In the genomic region with DNA sequence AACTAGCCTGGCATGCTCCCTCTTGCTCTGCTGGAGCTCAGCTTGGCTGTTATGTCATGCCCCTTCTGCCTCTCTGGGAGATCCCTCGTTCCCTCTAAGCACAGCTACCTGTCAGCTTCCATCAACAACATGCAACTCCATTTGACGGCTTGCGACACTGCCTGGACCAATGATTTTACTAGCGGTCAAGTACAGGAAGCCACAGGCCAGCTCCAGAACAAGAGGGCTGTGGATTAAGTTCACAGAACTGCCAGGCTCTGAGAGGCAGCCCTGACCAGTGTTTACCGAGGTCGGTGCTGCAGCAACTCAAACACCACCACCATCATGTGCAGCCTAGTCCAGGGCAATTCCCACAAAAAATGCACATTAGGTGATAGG, we compare ENCODE assay signal across 20 mouse cellular contexts. TPM values are rescaled to one million over a fixed set of nuclear protein-coding genes. Genes with fewer than 3 reads are reported as not detected.
DNase-seq lines count a peak whose midpoint lies in the region; ATAC-seq and TF ChIP-seq lines count a peak whose summit lies in the region.
"Had no signal": no experiment of that assay in that cellular context is flagged by ENCODE, and none has a peak within 500 bp of the region (broad histone marks: within the 10 kb centered on the region; RNA-seq: fewer than 3 reads in every experiment).

No protein-coding gene starts in this region.

- peak; percentile 79 for DNase-seq in heart, embryonic 10.5 days (ENCODE audit: low spot score)
- DNase-seq in heart, adult 11 months = no peak
- DNase-seq in limb, embryonic 10.5 days (ENCODE audit: low spot score) = no peak
- DNase-seq in stomach, postnatal 0 days (ENCODE audit: low spot score) = no peak
- no peak for DNase-seq in adrenal gland, postnatal 25 days
- DNase-seq in frontal cortex, postnatal 14 days (ENCODE audit: low spot score in 2 of 2) = no peak
- DNase-seq: kidney, adult 11 months; retina, postnatal 1 day; thymus, postnatal 4 days had no signal

- no peaks in the 10 kb centered on the region for H3K9me3 ChIP-seq in heart, embryonic 10.5 days
- no peaks in the 10 kb centered on the region for H3K9me3 ChIP-seq in limb, embryonic 15.5 days
- no peaks in the 10 kb centered on the region for H3K9me3 ChIP-seq in limb, embryonic 10.5 days (replicated peaks)
- no peaks in the 10 kb centered on the region for H3K9me3 ChIP-seq in lung, embryonic 16.5 days (ENCODE audit: control insufficient read depth, low read length)
- H3K9me3 ChIP-seq in stomach, postnatal 0 days (ENCODE audit: control insufficient read depth, low read length) = no peaks in the 10 kb centered on the region
- H3K9me3 ChIP-seq: embryonic facial prominence, embryonic 13.5 days; forebrain, embryonic 12.5 days; limb, embryonic 13.5 days; neural tube, embryonic 13.5 days had no signal

- no peak for ATAC-seq in limb, embryonic 15.5 days (ENCODE audit: insufficient number of reproducible peaks, low FRiP score, low TSS enrichment, low read depth)
- ATAC-seq in lung, embryonic 16.5 days (ENCODE audit: low read depth) = peak; percentile 9; the same call in 1 of the 2 replicates
- ATAC-seq in stomach, postnatal 0 days (ENCODE audit: low FRiP score, low TSS enrichment) = peak; percentile 30; the same call in 1 of the 2 replicates

- H3K4me2 ChIP-seq in limb, embryonic 15.5 days = no peak overlapping the region
- no peak overlapping the region for H3K4me2 ChIP-seq in lung, embryonic 16.5 days (ENCODE audit: low read depth, low read length)
- no peak overlapping the region for H3K4me2 ChIP-seq in stomach, postnatal 0 days (replicated peaks; ENCODE audit: low read depth)
- H3K4me2 ChIP-seq: embryonic facial prominence, embryonic 13.5 days; forebrain, embryonic 12.5 days; limb, embryonic 13.5 days; neural tube, embryonic 13.5 days had no signal

- TF ChIP-seq CTCF in stomach, postnatal 0 days (IDR thresholded peaks at IDR 0.05; ENCODE audit: low read depth) = no peak

- H3K9ac ChIP-seq in limb, embryonic 15.5 days = no peak overlapping the region
- H3K9ac ChIP-seq in lung, embryonic 16.5 days (ENCODE audit: low read length) = no peak overlapping the region
- H3K9ac ChIP-seq in stomach, postnatal 0 days (ENCODE audit: low read length) = no peak overlapping the region
- H3K9ac ChIP-seq: embryonic facial prominence, embryonic 13.5 days; forebrain, embryonic 12.5 days; limb, embryonic 13.5 days; neural tube, embryonic 13.5 days had no signal

- peaks cover 45% of the 10 kb centered on the region for H3K36me3 ChIP-seq in heart, embryonic 10.5 days
- peaks cover 52% of the 10 kb centered on the region for H3K36me3 ChIP-seq in limb, embryonic 15.5 days
- peaks cover 56% of the 10 kb centered on the region for H3K36me3 ChIP-seq in limb, embryonic 10.5 days
- peaks cover 19% of the 10 kb centered on the region for H3K36me3 ChIP-seq in lung, embryonic 16.5 days (ENCODE audit: control insufficient read depth, insufficient read depth, low read length)
- peaks cover 17% of the 10 kb centered on the region for H3K36me3 ChIP-seq in stomach, postnatal 0 days (ENCODE audit: control insufficient read depth, insufficient read depth, low read length)

- H3K4me3 ChIP-seq in heart, embryonic 10.5 days = peak overlapping the region; percentile 29
- H3K4me3 ChIP-seq in limb, embryonic 15.5 days = no peak overlapping the region
- H3K4me3 ChIP-seq in limb, embryonic 10.5 days = no peak overlapping the region
- no peak overlapping the region for H3K4me3 ChIP-seq in lung, embryonic 16.5 days (ENCODE audit: low read length)
- no peak overlapping the region for H3K4me3 ChIP-seq in stomach, postnatal 0 days (ENCODE audit: low read depth, low read length)
- H3K4me3 ChIP-seq: embryonic facial prominence, embryonic 13.5 days; forebrain, embryonic 12.5 days; limb, embryonic 13.5 days; neural tube, embryonic 13.5 days had no signal

- no peak for TF ChIP-seq EP300 in stomach, postnatal 0 days (optimal IDR thresholded peaks at IDR 0.05)

- no peaks in the 10 kb centered on the region for H3K27me3 ChIP-seq in heart, embryonic 10.5 days (ENCODE audit: insufficient read depth, poor library complexity, severe bottlenecking)
- H3K27me3 ChIP-seq in limb, embryonic 15.5 days = no peaks in the 10 kb centered on the region
- H3K27me3 ChIP-seq in limb, embryonic 10.5 days (ENCODE audit: low read depth, poor library complexity, severe bottlenecking) = no peaks in the 10 kb centered on the region
- H3K27me3 ChIP-seq in lung, embryonic 16.5 days (ENCODE audit: control insufficient read depth, insufficient read depth, low read depth, low read length) = no peaks in the 10 kb centered on the region
- no peaks in the 10 kb centered on the region for H3K27me3 ChIP-seq in stomach, postnatal 0 days (ENCODE audit: control insufficient read depth, insufficient read depth, low read length)
- H3K27me3 ChIP-seq: embryonic facial prominence, embryonic 13.5 days; forebrain, embryonic 12.5 days; limb, embryonic 13.5 days; neural tube, embryonic 13.5 days had no signal

- peak overlapping the region; percentile 84 for H3K27ac ChIP-seq in heart, embryonic 10.5 days
- peak overlapping the region; percentile 44; the same call in 1 of the 2 replicates for H3K27ac ChIP-seq in limb, embryonic 15.5 days
- no peak overlapping the region for H3K27ac ChIP-seq in limb, embryonic 10.5 days
- H3K27ac ChIP-seq in lung, embryonic 16.5 days (ENCODE audit: low read length) = peak overlapping the region; percentile 57; the same call in 1 of the 2 replicates
- peak overlapping the region; percentile 49 for H3K27ac ChIP-seq in stomach, postnatal 0 days (replicated peaks)
- H3K27ac ChIP-seq: embryonic facial prominence, embryonic 13.5 days; forebrain, embryonic 12.5 days; limb, embryonic 13.5 days; neural tube, embryonic 13.5 days had no signal

- peaks cover 53% of the 10 kb centered on the region for H3K4me1 ChIP-seq in heart, embryonic 10.5 days
- H3K4me1 ChIP-seq in limb, embryonic 15.5 days = 0 out of 2 replicates have a peak, but pooled peaks cover 2% of the 10 kb centered on the region
- H3K4me1 ChIP-seq in limb, embryonic 10.5 days = 0 out of 2 replicates have a peak, but pooled peaks cover 4% of the 10 kb centered on the region
- H3K4me1 ChIP-seq in lung, embryonic 16.5 days (replicated peaks; ENCODE audit: control insufficient read depth, insufficient read depth, low read length) = peaks cover 6% of the 10 kb centered on the region; the same call in 1 of the 2 replicates
- peaks cover 4% of the 10 kb centered on the region; the same call in 1 of the 2 replicates for H3K4me1 ChIP-seq in stomach, postnatal 0 days (replicated peaks; ENCODE audit: control insufficient read depth, insufficient read depth)
- H3K4me1 ChIP-seq: embryonic facial prominence, embryonic 13.5 days; forebrain, embryonic 12.5 days; limb, embryonic 13.5 days; neural tube, embryonic 13.5 days had no signal

- 53% methylated on average over 6 of the region's 6 CpGs for WGBS in heart, embryonic 10.5 days
- 68% methylated on average over 6 of the region's 6 CpGs for WGBS in limb, embryonic 15.5 days
- 86% methylated on average over 6 of the region's 6 CpGs for WGBS in limb, embryonic 10.5 days
- WGBS in lung, embryonic 16.5 days = 43% methylated on average over 6 of the region's 6 CpGs
- 55% methylated on average over 6 of the region's 6 CpGs for WGBS in stomach, postnatal 0 days

RNA-seq across cellular contexts. Expression of a gene that starts 12.2 kb away (rescaled TPM):
- polyA plus RNA-seq in heart, embryonic 10.5 days (2016; fragmentation: Nextera tagmentation; extraction: Ambion mirVana) = not detected in 2 replicates
- not detected in 2 replicates for polyA plus RNA-seq in limb, embryonic 15.5 days (2015; fragmentation: Nextera tagmentation; extraction: Ambion mirVana)
- polyA plus RNA-seq in limb, embryonic 10.5 days (2016; fragmentation: Nextera tagmentation; extraction: Ambion mirVana) = not detected in 2 replicates
- 0.31 and 0.55 TPM in 2 replicates for polyA plus RNA-seq in lung, embryonic 16.5 days (2015; fragmentation: Nextera tagmentation; extraction: Ambion mirVana)
- polyA plus RNA-seq in stomach, postnatal 0 days (2015; fragmentation: Nextera tagmentation; extraction: Ambion mirVana) = 0.19 and 0.21 TPM in 2 replicates
- not detected in 2 replicates for total RNA-seq in adrenal gland, postnatal 25 days (2021)
- total RNA-seq: adrenal gland, postnatal 4 days; midbrain, postnatal 0 days had no signal
- polyA plus RNA-seq: embryonic facial prominence, embryonic 13.5 days; forebrain, embryonic 12.5 days; hindbrain, embryonic 11.5 days; limb, embryonic 13.5 days; midbrain, postnatal 0 days; neural tube, embryonic 13.5 days had no signal

RNA-seq across cellular contexts. Expression of a gene that starts 25.2 kb away (rescaled TPM):
- 0.07 and 0.19 TPM in 2 replicates for polyA plus RNA-seq in heart, embryonic 10.5 days (2016; fragmentation: Nextera tagmentation; extraction: Ambion mirVana)
- 0.15 TPM in 1 of 2 replicates, not detected in the other for polyA plus RNA-seq in limb, embryonic 15.5 days (2015; fragmentation: Nextera tagmentation; extraction: Ambion mirVana)
- not detected in 2 replicates for polyA plus RNA-seq in limb, embryonic 10.5 days (2016; fragmentation: Nextera tagmentation; extraction: Ambion mirVana)
- polyA plus RNA-seq in lung, embryonic 16.5 days (2015; fragmentation: Nextera tagmentation; extraction: Ambion mirVana) = 0.11 and 0.34 TPM in 2 replicates
- polyA plus RNA-seq in stomach, postnatal 0 days (2015; fragmentation: Nextera tagmentation; extraction: Ambion mirVana) = 0.51 and 0.61 TPM in 2 replicates
- 0.12 TPM in 1 of 2 replicates, not detected in the other for total RNA-seq in adrenal gland, postnatal 25 days (2021)
- total RNA-seq: ES-E14 had no signal
- polyA plus RNA-seq: embryonic facial prominence, embryonic 13.5 days; forebrain, embryonic 12.5 days; hindbrain, embryonic 11.5 days; large intestine, adult 2 months; limb, embryonic 13.5 days; midbrain, postnatal 0 days; neural tube, embryonic 13.5 days had no signal

RNA-seq across cellular contexts. Expression of a gene that starts 54.9 kb away (rescaled TPM):
- 122 and 149 TPM in 2 replicates for polyA plus RNA-seq in heart, embryonic 10.5 days (2016; fragmentation: Nextera tagmentation; extraction: Ambion mirVana)
- polyA plus RNA-seq in limb, embryonic 15.5 days (2015; fragmentation: Nextera tagmentation; extraction: Ambion mirVana) = 102 TPM in 2 replicates
- polyA plus RNA-seq in limb, embryonic 10.5 days (2016; fragmentation: Nextera tagmentation; extraction: Ambion mirVana) = 91.6 and 94.8 TPM in 2 replicates
- polyA plus RNA-seq in lung, embryonic 16.5 days (2015; fragmentation: Nextera tagmentation; extraction: Ambion mirVana) = 96.8 and 100 TPM in 2 replicates
- polyA plus RNA-seq in stomach, postnatal 0 days (2015; fragmentation: Nextera tagmentation; extraction: Ambion mirVana) = 60.4 and 66.5 TPM in 2 replicates
- total RNA-seq in adrenal gland, postnatal 25 days (2021) = 101 and 103 TPM in 2 replicates

RNA-seq across cellular contexts. Expression of a gene that starts 55.1 kb away (rescaled TPM):
- 23.5 and 34.5 TPM in 2 replicates for polyA plus RNA-seq in heart, embryonic 10.5 days (2016; fragmentation: Nextera tagmentation; extraction: Ambion mirVana)
- 22.7 and 24.2 TPM in 2 replicates for polyA plus RNA-seq in limb, embryonic 15.5 days (2015; fragmentation: Nextera tagmentation; extraction: Ambion mirVana)
- 16.2 and 17.6 TPM in 2 replicates for polyA plus RNA-seq in limb, embryonic 10.5 days (2016; fragmentation: Nextera tagmentation; extraction: Ambion mirVana)
- 21.0 and 21.8 TPM in 2 replicates for polyA plus RNA-seq in lung, embryonic 16.5 days (2015; fragmentation: Nextera tagmentation; extraction: Ambion mirVana)
- 7.1 and 8.3 TPM in 2 replicates for polyA plus RNA-seq in stomach, postnatal 0 days (2015; fragmentation: Nextera tagmentation; extraction: Ambion mirVana)
- 32.6 and 36.4 TPM in 2 replicates for total RNA-seq in adrenal gland, postnatal 25 days (2021)
